Mouse (Mus musculus) MEL-GATA-1-ER (cell line): ENCODE results near the gene Focad.

Experiments
- DNase-seq: peaks from one replicate; pipeline ENCODE4 v3.0.0-alpha.2; 2012; ENCODE audit warnings: low read depth; ENCODE audit errors: extremely low read depth

The Focad gene

DNA sequence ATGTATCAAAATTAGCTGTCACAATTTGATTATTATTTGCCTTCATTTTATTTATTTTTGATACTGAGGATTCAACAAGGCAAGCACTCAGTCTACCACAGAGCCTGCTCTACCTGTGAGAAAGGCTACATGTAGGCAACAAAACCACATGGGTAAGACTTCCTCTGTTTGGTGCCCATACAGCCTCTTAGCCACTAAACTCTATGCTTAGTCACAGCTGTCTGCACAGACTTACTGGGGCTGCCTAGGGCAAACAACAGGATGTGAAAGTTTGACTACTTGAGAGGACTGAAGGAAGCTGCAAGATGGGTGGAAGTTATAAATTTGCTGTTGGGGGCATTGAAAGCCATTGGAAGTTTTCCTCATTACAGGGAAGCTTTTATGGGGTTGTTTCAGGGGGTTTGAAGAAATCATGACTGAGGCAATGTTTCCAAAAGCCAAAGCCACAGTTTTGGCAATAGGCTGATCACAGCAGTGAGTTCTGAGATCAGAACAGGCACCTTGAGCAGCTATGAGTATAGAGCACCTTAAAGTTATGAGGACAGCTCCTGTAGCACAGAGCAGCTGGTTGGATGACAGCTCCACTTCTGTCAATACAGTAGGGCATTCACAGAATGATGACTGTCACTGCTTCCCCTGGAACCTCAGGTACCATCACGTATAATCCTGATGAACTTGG is 355.8 kb downstream of the Focad start:
- no peak for DNase-seq

DNA sequence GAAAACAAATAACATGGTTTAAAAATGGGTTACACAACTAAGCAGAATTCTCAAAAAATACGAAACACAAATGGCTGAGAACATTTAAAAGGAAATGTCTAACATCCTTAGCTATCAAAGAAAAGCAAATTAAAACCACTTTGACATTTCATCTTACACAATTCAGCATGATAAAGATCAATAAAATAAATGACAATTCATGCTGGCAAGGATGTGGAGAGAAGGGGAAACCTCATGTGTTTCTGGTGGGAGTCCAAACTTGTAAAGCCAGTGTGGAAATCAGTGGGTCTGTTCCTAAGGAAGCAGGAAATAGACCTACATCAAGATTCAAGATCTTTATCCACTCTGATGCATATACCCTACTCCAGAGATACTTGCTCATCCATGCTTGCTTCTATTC is 363.7 kb downstream of the Focad start:
- no peak for DNase-seq

DNA sequence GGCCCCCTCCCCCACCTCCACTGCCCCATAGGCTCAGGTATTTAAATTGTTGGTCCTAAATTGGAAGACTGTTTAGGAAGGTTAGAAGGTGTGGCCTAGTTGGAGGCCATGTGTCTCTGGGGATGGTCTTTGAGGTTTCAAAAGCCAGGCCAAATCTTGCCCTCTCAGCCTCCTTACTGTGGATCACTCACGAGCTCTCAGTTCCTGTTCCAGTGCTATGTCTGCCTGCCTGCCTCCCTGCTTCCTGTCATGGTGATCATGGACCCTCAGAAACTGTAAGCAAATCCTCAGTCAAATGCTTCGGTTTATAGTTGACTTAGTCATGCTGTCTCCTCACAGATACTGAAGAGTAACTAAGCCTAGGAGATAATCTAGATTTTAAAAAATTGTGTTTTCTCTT is 364.2 kb downstream of the Focad start:
- no peak for DNase-seq
